Mouse (Mus musculus) forebrain, postnatal 0 days (tissue): ENCODE measurements around the gene Grik3. TPM values are rescaled to one million over a fixed set of nuclear protein-coding genes. Genes with fewer than 3 reads are reported as not detected.

Experiments
- ATAC-seq: fragments of 200-750 bp; cut with Nextera tagmentation; 2 replicates; pipeline ENCODE4 v1.8.0; 2017; ENCODE audit warnings: mild to moderate bottlenecking, moderate library complexity
- DNase-seq: peaks from one replicate; pipeline ENCODE4 v3.0.0-alpha.2; 2015
- H3K27ac ChIP-seq: fragments of 300-500 bp; sonication (generic); 2 replicates; pipeline ENCODE4 v1.5.1; 2014; ENCODE audit warnings: low read depth, mild to moderate bottlenecking, antibody characterized with exemption, low read length, moderate library complexity, mixed read lengths
- H3K27me3 ChIP-seq: fragments of 300-500 bp; sonication (generic); 2 replicates; pipeline ENCODE4 v1.6.1; 2014; ENCODE audit warnings: mild to moderate bottlenecking, low read length, mixed read lengths; ENCODE audit not compliant: insufficient read depth
- H3K36me3 ChIP-seq: fragments of 300-500 bp; sonication (generic); 2 replicates; pipeline ENCODE4 v1.6.1; 2014; ENCODE audit warnings: mild to moderate bottlenecking, moderate library complexity; ENCODE audit not compliant: insufficient read depth
- H3K4me1 ChIP-seq: fragments of 300-500 bp; sonication (generic); 2 replicates; pipeline ENCODE4 v1.6.1; 2014; ENCODE audit warnings: antibody characterized with exemption; ENCODE audit not compliant: insufficient read depth
- H3K4me2 ChIP-seq: fragments of 300-500 bp; sonication (generic); 2 replicates; pipeline ENCODE4 v1.6.1; 2014; ENCODE audit warnings: low read depth, mild to moderate bottlenecking, moderate library complexity
- H3K4me3 ChIP-seq: fragments of 300-500 bp; sonication (generic); 2 replicates; pipeline ENCODE4 v1.5.1; 2014; ENCODE audit warnings: low read depth, low read length, mixed read lengths
- H3K9ac ChIP-seq: fragments of 300-500 bp; sonication (generic); 2 replicates; pipeline ENCODE4 v1.6.1; 2014; ENCODE audit warnings: mild to moderate bottlenecking
- H3K9me3 ChIP-seq: fragments of 300-500 bp; sonication (generic); 2 replicates; pipeline ENCODE4 v1.6.1; 2016; ENCODE audit warnings: low read length
- CTCF ChIP-seq: sonication (generic); IDR thresholded peaks from 2 replicates; pipeline ENCODE4 v1.5.1; 2016; ENCODE audit warnings: antibody characterized with exemption, control low read depth, low read depth
- WGBS: fragments of 180-500 bp; shearing (Covaris S2); extraction: QIAGEN DNeasy Blood & Tissue Kit; methylation state at CpG from one replicate; pipeline ENCODE4 v1.1.7; 2014; 5-methylcytosine and 5-hydroxymethylcytosine counted together
- microRNA-seq, 2 experiments: library from miRNA; unstranded; fragments of <30 nt; microRNA quantifications; one replicate each; pipeline ENCODE4; 2016
- polyA plus RNA-seq: library from polyadenylated mRNA; unstranded; fragments of >200 nt; fragmentation: Nextera tagmentation; extraction: Ambion mirVana; gene quantifications from 2 replicates; pipeline ENCODE4 v1.2.1, GENCODE M21; 2015
- total RNA-seq: library from RNA; depleted of rRNA; stranded (reverse); fragments of >200 nt; gene quantifications from 2 replicates; pipeline ENCODE4 v1.2.3, GENCODE M21; 2014

The Grik3 gene
- total and polyA plus RNA-seq, 2 experiments from 2014 or later = 4.3 to 23.1 TPM

GRCm38 (mm10) chr4:125745902-125746301, 255.4 kb downstream of the Grik3 start:
- no peak; the same call in 1 of the 2 replicates for TF ChIP-seq CTCF
- WGBS = 67% methylated on average over 3 of the region's 3 CpGs

DNA sequence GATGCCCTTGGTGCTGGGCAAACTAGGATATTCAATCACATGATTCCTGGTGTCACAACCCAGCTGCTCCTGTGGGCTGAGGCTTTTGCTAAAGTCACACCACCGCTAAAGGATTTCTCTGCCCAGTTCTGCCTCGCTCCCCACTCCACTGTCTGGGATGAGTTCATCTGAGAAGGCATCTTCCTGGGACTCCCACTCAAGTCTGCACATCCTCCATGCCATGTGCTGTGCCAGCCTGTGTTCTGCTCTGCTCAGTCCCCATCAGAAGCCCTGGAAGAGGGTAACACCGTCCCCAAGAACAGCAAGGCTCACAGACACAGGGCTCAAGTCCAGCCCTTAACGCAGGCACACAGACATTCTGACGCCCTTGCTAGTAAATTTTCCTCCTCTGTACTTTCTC, 265.9 kb downstream of the Grik3 start:
- Histone ChIP-seq H3K9ac (no peak overlapping the region), H3K27me3 (no peaks in the 10 kb centered on the region), H3K9me3 (no peaks in the 10 kb centered on the region), H3K4me1 (no peaks in the 10 kb centered on the region), H3K4me2 (no peak overlapping the region), H3K36me3 (no peaks in the 10 kb centered on the region), H3K4me3 (no peak overlapping the region), H3K27ac (no peak overlapping the region)
- no peak for DNase-seq
- WGBS = 83% methylated on average over 5 of the region's 5 CpGs
- ATAC-seq = no peak
- no peak for TF ChIP-seq CTCF

More at GRCm38 (mm10) chr4:125745902-125746301, 255.4 kb downstream of the Grik3 start:
- no peak overlapping the region for H3K9ac ChIP-seq
- no peaks in the 10 kb centered on the region for H3K36me3 ChIP-seq
- H3K4me2 ChIP-seq = no peak overlapping the region
- H3K4me1 ChIP-seq = no peaks in the 10 kb centered on the region
- no peaks in the 10 kb centered on the region for H3K9me3 ChIP-seq
- H3K4me3 ChIP-seq = no peak overlapping the region
- no peak overlapping the region for H3K27ac ChIP-seq
- ATAC-seq = no peak
- no peaks in the 10 kb centered on the region for H3K27me3 ChIP-seq
- peak; percentile 23 for DNase-seq

- 89% methylated on average over 4 of the region's 4 CpGs for WGBS
- Histone ChIP-seq H3K27ac (no peak overlapping the region), H3K27me3 (no peaks in the 10 kb centered on the region), H3K9me3 (no peaks in the 10 kb centered on the region), H3K9ac (no peak overlapping the region), H3K4me2 (no peak overlapping the region), H3K4me1 (no peaks in the 10 kb centered on the region), H3K4me3 (no peak overlapping the region), H3K36me3 (no peaks in the 10 kb centered on the region)
- TF ChIP-seq CTCF = no peak
- no peak for DNase-seq
- no peak for ATAC-seq
These were observed 269.8 kb downstream of the Grik3 start for GRCm38 (mm10) chr4:125760326-125760725.

DNA sequence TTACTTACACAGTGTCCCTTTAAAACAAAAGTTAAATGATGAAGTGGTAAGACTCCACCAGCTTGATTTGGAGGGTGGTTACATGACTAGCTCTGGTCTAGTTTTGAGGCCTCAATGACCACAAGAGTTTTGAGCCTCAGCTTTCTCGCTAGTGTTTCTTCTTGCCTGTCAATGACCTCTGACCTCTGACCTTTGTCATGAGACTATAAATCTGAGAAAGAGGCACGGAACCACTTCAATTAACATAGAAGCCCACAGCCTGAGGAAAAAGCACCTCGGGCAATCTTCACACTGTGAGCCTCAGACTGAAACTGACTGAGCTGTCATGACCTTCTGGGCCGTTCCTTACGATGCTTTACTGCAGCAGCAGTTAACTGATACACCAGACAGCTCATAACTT, 272.6 kb downstream of the Grik3 start:
- no peak overlapping the region for H3K9ac ChIP-seq
- no peak for TF ChIP-seq CTCF
- H3K27ac ChIP-seq = no peak overlapping the region
- H3K9me3 ChIP-seq = no peaks in the 10 kb centered on the region
- H3K36me3 ChIP-seq = no peaks in the 10 kb centered on the region
- ATAC-seq (no peak), DNase-seq (no peak)
- no peak overlapping the region for H3K4me3 ChIP-seq
- 63% methylated on average over 5 of the region's 5 CpGs for WGBS
- H3K27me3 ChIP-seq = no peaks in the 10 kb centered on the region
- no peaks in the 10 kb centered on the region for H3K4me1 ChIP-seq
- no peak overlapping the region for H3K4me2 ChIP-seq

Small RNA genes within 50 kb of the gene (microRNA-seq; reads per million reads assigned to microRNA genes)
- 0 reads per million in 2 experiments for gene Mir692-2
